Mouse (Mus musculus) heart, adult 11 months (tissue): Measurements from ENCODE around the gene Cys1.
"Not testable (repeated sequence)": the region's sequence is repeated elsewhere in the genome, so short reads cannot be mapped to it uniquely, and the experiment has no call there.

Experiments used
- DNase-seq: peaks from one replicate; pipeline ENCODE4 v3.0.0; 2022

Cys1 gene

GRCm38 (mm10) chr12:24681286-24682023 lies at the start of gene Cys1:
Gene Cys1 (minus strand): TSS chr12:24681813.
- DNase-seq = peak; percentile 97

GRCm38 (mm10) chr12:24724369-24724768 lies 42.8 kb upstream of the Cys1 start:
- no peak for DNase-seq

GRCm38 (mm10) chr12:24723859-24724258 lies 42.2 kb upstream of the Cys1 start:
- no peak for DNase-seq

- no peak for DNase-seq
Observed at GRCm38 (mm10) chr12:24723434-24723833, 41.8 kb upstream of the Cys1 start.

GRCm38 (mm10) chr12:24716721-24717301 lies 35.2 kb upstream of the Cys1 start:
- peak; percentile 93 for DNase-seq

- DNase-seq = no peak
Observed at GRCm38 (mm10) chr12:24715268-24715896, 33.8 kb upstream of the Cys1 start.

- DNase-seq = no peak
Observed at GRCm38 (mm10) chr12:24714579-24715255, 33.1 kb upstream of the Cys1 start.

- no peak for DNase-seq
Observed at GRCm38 (mm10) chr12:24712396-24712795, 30.8 kb upstream of the Cys1 start.

GRCm38 (mm10) chr12:24710672-24711071 lies 29.1 kb upstream of the Cys1 start:
- no peak for DNase-seq

GRCm38 (mm10) chr12:24709831-24710508 lies 28.4 kb upstream of the Cys1 start:
- peak; percentile 92 for DNase-seq

GRCm38 (mm10) chr12:24709409-24709808 lies 27.8 kb upstream of the Cys1 start:
- DNase-seq = no peak

- no peak for DNase-seq
Observed at GRCm38 (mm10) chr12:24708824-24709218, 27.2 kb upstream of the Cys1 start.

- peak; percentile 99 for DNase-seq
Observed at GRCm38 (mm10) chr12:24707954-24708823, 26.6 kb upstream of the Cys1 start, which contains the start of gene Rrm2. Gene Rrm2 (plus strand): TSS chr12:24708241.

- DNase-seq = no peak
Observed at GRCm38 (mm10) chr12:24707480-24707802, 25.8 kb upstream of the Cys1 start.

- no peak for DNase-seq
Observed at GRCm38 (mm10) chr12:24706764-24707479, 25.3 kb upstream of the Cys1 start.

- no peak for DNase-seq
Observed at GRCm38 (mm10) chr12:24705502-24706263, 24.1 kb upstream of the Cys1 start.

GRCm38 (mm10) chr12:24703013-24703412 lies 21.4 kb upstream of the Cys1 start:
- DNase-seq = no peak

- DNase-seq = not testable (repeated sequence)
Observed at GRCm38 (mm10) chr12:24701621-24702020, 20.0 kb upstream of the Cys1 start.

GRCm38 (mm10) chr12:24699578-24699977 lies 18.0 kb upstream of the Cys1 start:
- peak; percentile 76 for DNase-seq

GRCm38 (mm10) chr12:24698514-24698913 lies 16.9 kb upstream of the Cys1 start:
- DNase-seq = peak; percentile 83
